Mouse (Mus musculus) embryonic facial prominence, embryonic 11.5 days (tissue): ENCODE measurements around the gene Thop1. TPM values are rescaled to one million over a fixed set of nuclear protein-coding genes. Genes with fewer than 3 reads are reported as not detected.
A peak's percentile ranks its signal among the peaks of the same experiment; 100 is the strongest.

Experiments
- ATAC-seq: fragments of 200-750 bp; cut with Nextera tagmentation; replicated peaks from 2 replicates; pipeline ENCODE4 v1.8.0; 2017; ENCODE audit warnings: low read depth; ENCODE audit not compliant: insufficient number of reproducible peaks, low FRiP score, low TSS enrichment
- DNase-seq: peaks from one replicate; pipeline ENCODE4 v3.0.0-alpha.2; 2015; ENCODE audit warnings: low spot score
- H3K27ac ChIP-seq: fragments of 300-500 bp; sonication (generic); replicated peaks from 2 replicates; pipeline ENCODE4 v1.5.1; 2014; ENCODE audit warnings: mild to moderate bottlenecking, low read depth, low read length, control low read depth
- H3K27me3 ChIP-seq: fragments of 300-500 bp; sonication (generic); 2 replicates; pipeline ENCODE4 v1.6.1; 2014; ENCODE audit warnings: mild to moderate bottlenecking, low read length, moderate library complexity, mixed read lengths; ENCODE audit not compliant: control insufficient read depth, insufficient read depth
- H3K36me3 ChIP-seq: fragments of 300-500 bp; sonication (generic); replicated peaks from 2 replicates; pipeline ENCODE4 v1.6.1; 2014; ENCODE audit warnings: low read depth, mild to moderate bottlenecking, low read length, moderate library complexity, mixed read lengths; ENCODE audit not compliant: control insufficient read depth, insufficient read depth
- H3K4me1 ChIP-seq: fragments of 300-500 bp; sonication (generic); 2 replicates; pipeline ENCODE4 v1.6.1; 2014; ENCODE audit warnings: low read length, mixed read lengths; ENCODE audit not compliant: control insufficient read depth, insufficient read depth
- H3K4me2 ChIP-seq: fragments of 300-500 bp; sonication (generic); 2 replicates; pipeline ENCODE4 v1.6.1; 2014; ENCODE audit warnings: low read depth, mild to moderate bottlenecking, control low read depth, low read length, moderate library complexity
- H3K4me3 ChIP-seq: fragments of 300-500 bp; sonication (generic); 2 replicates; pipeline ENCODE4 v1.5.1; 2014; ENCODE audit warnings: low read depth, low read length, control low read depth
- H3K9ac ChIP-seq: fragments of 300-500 bp; sonication (generic); replicated peaks from 2 replicates; pipeline ENCODE4 v1.6.1; 2014; ENCODE audit warnings: mild to moderate bottlenecking, control low read depth, low read length
- H3K9me3 ChIP-seq: fragments of 300-500 bp; sonication (generic); replicated peaks from 2 replicates; pipeline ENCODE4 v1.6.1; 2016; ENCODE audit warnings: mild to moderate bottlenecking, low read length, inconsistent platforms, mixed read lengths; ENCODE audit not compliant: control insufficient read depth
- WGBS: fragments of 180-500 bp; shearing (Covaris S2); extraction: QIAGEN DNeasy Blood & Tissue Kit; methylation state at CpG from one replicate; pipeline ENCODE4 v1.1.7; 2014; 5-methylcytosine and 5-hydroxymethylcytosine counted together
- polyA plus RNA-seq: library from polyadenylated mRNA; unstranded; fragments of >200 nt; fragmentation: Nextera tagmentation; extraction: Ambion mirVana; gene quantifications from 2 replicates; pipeline ENCODE4 v1.2.1, GENCODE M21; 2014

Thop1 gene
- polyA plus RNA-seq, 1 experiment from 2014 or later, result 56.3 TPM

DNA sequence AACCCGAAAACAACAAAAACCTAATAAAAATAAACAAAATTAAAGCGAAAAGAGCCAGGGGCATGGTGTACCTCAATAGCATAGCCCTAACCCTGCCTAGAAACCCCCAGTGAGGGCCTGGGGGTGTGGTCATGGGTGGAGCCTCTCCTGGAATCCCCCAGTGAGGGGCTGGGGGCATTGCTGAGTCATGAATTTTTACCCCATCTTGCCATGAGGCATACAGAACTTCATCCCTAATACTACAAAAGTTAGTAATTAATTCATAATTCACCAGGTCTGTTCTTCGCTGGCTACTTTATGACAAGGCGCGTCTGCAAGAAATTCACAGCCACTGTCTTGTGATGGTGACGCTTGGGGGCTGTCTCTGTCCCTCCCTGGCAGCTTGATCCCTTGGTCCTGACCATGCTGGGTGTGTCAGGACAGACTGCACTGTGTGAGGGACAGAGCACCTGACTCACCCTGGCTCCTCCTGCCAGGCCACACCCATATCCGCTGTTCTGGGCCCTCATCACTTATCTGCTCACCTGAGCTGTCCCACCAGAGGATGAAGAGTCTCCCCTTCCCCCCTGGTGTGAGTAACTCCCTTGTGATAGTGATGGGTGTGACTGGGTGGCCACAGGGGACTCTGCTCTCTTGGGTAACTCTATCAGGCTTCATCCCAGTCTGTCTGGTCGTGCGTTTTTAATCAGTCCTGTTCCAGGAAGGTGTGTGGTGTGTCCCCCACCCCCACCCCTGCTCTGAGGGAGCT is 25.3 kb downstream of the Thop1 start:
- no peak overlapping the region for H3K27ac ChIP-seq
- H3K9me3 ChIP-seq, result no peaks in the 10 kb centered on the region
- no peak overlapping the region for H3K9ac ChIP-seq
- H3K4me1 ChIP-seq, result no peaks in the 10 kb centered on the region
- ATAC-seq (no peak), DNase-seq (no peak)
- no peaks in the 10 kb centered on the region; the same call in 1 of the 2 replicates for H3K27me3 ChIP-seq
- H3K4me3 ChIP-seq, result no peak overlapping the region
- no peak overlapping the region for H3K4me2 ChIP-seq
- H3K36me3 ChIP-seq, result no peaks in the 10 kb centered on the region
- 65% methylated on average over 9 of the region's 9 CpGs for WGBS

DNA sequence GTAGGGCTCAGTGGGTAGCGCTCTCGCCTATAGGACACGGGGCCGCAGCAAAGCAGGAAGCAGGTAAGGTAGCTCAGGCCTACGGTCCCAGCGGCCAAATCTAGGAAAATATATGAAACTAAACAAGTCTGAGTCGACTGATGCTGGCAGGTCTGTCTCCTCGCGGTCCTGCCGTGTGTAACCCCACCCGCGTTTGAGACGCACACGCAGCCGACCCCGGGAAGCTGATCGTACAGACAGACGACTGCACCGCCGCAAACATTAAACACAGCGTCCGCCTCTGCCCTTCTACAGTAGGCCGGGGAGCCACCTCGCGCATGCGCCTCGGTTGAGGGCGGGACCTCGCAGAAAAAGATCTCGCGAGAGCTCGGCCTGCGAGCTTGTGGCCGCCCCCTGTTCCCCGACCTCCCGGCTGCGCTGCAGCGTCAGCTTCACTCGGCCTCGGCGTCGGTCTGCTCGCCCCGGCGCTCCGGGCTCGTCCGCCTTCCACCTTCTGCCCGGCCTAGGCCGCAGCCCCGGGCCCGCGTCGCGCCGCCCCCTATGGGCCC is 35.8 kb downstream of the Thop1 start, which contains the start of gene Map2k2:
Gene Map2k2 (plus strand): TSS at position 351 of the 548 bp plus-strand sequence.
- DNase-seq (peak; percentile 98), ATAC-seq (peak; percentile 87)
- Histone ChIP-seq H3K27ac (peak within 1 kb of the TSS; percentile 99), H3K9me3 (no peaks in the 10 kb centered on the region), H3K4me2 (peak within 1 kb of the TSS; percentile 76), H3K4me1 (peaks cover 5% of the 10 kb centered on the region), H3K9ac (peak within 1 kb of the TSS; percentile 96), H3K4me3 (peak within 1 kb of the TSS; percentile 97), H3K36me3 (peaks cover 18% of the 10 kb centered on the region), H3K27me3 (no peaks in the 10 kb centered on the region)
- WGBS, result under 1% methylated on average over 56 of the region's 56 CpGs

DNA sequence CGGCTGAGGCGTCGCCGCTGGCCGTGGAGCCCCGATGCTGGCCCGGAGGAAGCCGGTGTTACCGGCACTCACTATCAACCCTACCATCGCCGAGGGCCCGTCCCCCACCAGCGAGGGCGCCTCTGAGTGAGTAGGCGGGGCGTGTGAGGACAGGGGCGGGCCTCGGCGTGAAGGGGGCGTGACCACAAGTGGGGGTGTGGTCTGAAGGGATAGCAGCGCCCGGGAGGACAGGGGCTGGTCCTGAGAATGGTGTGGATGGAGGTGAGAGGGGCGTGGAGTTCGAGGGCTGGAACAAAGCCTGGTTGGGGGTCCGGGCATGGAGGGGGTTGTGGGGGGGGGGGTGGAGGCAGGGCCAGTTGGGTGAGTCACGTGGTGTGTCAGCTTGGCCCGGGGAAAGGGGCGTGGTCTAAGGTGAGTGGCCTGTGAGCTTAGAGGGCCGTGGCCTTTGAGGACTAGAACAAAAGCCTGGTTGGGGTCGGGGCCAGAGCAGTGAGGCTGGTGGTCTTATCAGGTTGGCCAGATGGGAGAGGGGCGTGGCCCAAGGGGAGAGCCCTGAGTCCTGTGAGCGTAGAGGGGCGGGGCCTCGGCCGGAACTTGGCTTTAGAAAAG is 36.4 kb downstream of the Thop1 start:
- Histone ChIP-seq H3K9me3 (no peaks in the 10 kb centered on the region), H3K9ac (peak overlapping the region; percentile 96), H3K27ac (peak overlapping the region; percentile 99), H3K4me2 (peak overlapping the region; percentile 76), H3K4me1 (peaks cover 5% of the 10 kb centered on the region), H3K36me3 (peaks cover 22% of the 10 kb centered on the region), H3K27me3 (no peaks in the 10 kb centered on the region), H3K4me3 (peak overlapping the region; percentile 97)
- peak; percentile 87 for DNase-seq
- peak; percentile 81 for ATAC-seq
- WGBS, result under 1% methylated on average over 35 of the region's 35 CpGs

DNA sequence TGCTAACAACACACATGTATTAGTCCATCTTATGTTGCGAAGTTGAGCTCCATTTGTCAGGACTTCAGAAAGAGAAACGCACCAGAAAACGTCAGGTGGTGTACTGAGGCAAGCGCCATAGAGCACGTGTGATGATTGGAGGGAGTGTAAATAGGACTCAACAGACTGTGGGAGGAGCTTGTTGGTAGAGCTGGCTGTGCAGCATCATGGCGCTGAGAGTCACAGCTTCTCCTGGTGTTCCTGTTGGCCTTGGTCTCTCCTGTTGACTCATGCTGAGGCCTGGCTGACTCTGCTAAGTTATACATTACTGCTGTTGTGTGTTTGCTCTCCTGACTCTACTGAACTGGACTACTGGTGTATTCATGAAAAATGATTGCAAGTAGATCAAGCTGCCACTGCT is 43.1 kb downstream of the Thop1 start:
- no peak overlapping the region for H3K9ac ChIP-seq
- 96% methylated on average over 6 of the region's 6 CpGs for WGBS
- no peak for ATAC-seq

DNA sequence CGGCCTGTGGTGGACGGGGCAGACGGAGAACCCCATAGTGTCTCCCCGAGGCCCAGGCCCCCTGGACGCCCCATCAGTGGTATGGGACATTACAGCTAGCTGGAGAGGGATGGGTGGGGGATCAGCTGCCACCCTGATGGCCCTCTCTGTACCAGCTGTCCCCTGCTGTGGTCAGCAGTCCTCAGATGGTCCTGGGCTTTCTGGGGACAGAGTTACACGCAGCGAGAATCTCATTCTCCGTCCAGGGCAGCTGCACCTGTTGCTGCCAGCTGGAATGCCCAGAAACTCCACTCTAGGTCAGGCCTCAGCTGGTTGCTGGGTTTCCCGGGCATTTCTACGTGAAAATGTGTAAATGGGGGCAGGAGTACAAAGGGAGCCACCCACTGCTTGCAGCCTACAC is 49.8 kb downstream of the Thop1 start:
- Histone ChIP-seq H3K4me3 (no peak overlapping the region), H3K9me3 (no peaks in the 10 kb centered on the region), H3K4me2 (no peak overlapping the region), H3K36me3 (peaks cover 40% of the 10 kb centered on the region), H3K27ac (no peak overlapping the region), H3K9ac (no peak overlapping the region), H3K4me1 (no peaks in the 10 kb centered on the region), H3K27me3 (no peaks in the 10 kb centered on the region)
- DNase-seq, result no peak
- no peak for ATAC-seq
- 92% methylated on average over 10 of the region's 10 CpGs for WGBS

More for the DNA sequence above, 43.1 kb downstream of the Thop1 start:
- no peak overlapping the region for H3K4me2 ChIP-seq
- H3K27ac ChIP-seq, result no peak overlapping the region
- no peak for DNase-seq
- no peaks in the 10 kb centered on the region for H3K9me3 ChIP-seq
- no peaks in the 10 kb centered on the region for H3K27me3 ChIP-seq
- peaks cover 44% of the 10 kb centered on the region for H3K36me3 ChIP-seq
- H3K4me1 ChIP-seq, result no peaks in the 10 kb centered on the region
- no peak overlapping the region for H3K4me3 ChIP-seq

DNA sequence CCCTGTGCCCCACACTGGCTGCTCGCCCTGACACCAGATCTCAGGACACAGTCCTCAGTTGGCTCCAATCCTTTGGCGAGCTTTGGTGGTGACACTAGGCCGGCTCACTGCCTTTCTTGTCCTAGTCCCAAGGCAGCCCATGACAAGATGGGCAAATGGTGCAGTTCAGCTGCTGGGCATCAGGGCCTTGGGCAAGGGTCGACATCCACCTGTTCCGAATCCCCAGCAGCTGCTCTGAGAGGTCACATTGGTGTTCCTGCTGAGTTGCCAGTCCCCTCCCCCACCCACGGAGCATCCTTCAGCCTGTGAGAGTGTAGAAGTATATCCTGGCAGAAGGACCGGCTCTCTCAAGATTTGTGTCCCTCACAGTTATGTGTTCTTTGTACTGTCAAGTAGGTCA is 50.8 kb downstream of the Thop1 start:
- Histone ChIP-seq H3K9me3 (no peaks in the 10 kb centered on the region), H3K4me2 (no peak overlapping the region), H3K9ac (no peak overlapping the region), H3K36me3 (peaks cover 31% of the 10 kb centered on the region), H3K27ac (no peak overlapping the region), H3K4me3 (no peak overlapping the region), H3K4me1 (no peaks in the 10 kb centered on the region), H3K27me3 (no peaks in the 10 kb centered on the region)
- 86% methylated on average over 7 of the region's 7 CpGs for WGBS
- DNase-seq (no peak), ATAC-seq (no peak)

DNA sequence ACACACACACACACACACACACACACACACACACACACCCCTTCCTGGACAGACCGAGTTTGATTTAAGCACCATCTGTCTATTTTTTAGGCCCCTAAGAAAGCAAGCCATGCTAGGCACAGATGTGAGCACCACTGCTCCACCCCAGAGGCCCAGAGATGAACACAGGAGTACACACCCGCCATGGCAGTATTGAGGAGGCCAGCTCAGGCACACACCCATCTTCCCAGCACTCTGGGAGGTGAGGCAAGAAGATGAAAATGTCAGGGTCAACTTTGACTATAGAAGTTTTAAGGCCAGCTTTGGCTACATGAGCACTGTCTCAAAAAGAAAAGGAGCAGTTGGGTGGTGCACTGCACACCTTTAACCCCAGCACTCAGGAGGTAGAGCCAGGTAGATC is 53.1 kb downstream of the Thop1 start:
- WGBS, result 88% methylated on average over 2 of the region's 2 CpGs
- no peak for DNase-seq
- H3K36me3 ChIP-seq, result peaks cover 24% of the 10 kb centered on the region

DNA sequence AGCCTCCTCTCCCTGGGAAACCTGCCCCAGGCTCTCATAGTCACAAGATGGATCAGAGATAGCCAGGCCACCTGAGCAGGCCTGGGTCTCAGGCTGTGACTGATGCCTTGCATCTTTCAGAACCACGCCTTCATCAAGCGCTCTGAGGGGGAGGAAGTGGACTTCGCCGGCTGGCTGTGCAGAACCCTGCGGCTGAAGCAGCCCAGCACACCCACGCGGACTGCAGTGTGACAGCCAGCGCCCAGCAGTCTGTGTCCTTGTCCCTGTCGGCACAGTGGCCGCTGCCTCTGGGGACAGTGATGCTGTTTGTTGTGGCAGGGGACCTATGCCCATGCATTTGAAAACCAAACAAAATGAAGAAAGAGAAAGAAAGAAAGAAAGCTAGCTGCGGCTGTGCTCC is 53.7 kb downstream of the Thop1 start:
- ATAC-seq (no peak), DNase-seq (no peak)
- H3K27ac ChIP-seq, result no peak overlapping the region
- H3K9ac ChIP-seq, result no peak overlapping the region
- H3K4me1 ChIP-seq, result no peaks in the 10 kb centered on the region
- H3K27me3 ChIP-seq, result no peaks in the 10 kb centered on the region
- H3K36me3 ChIP-seq, result peaks cover 24% of the 10 kb centered on the region
- 89% methylated on average over 11 of the region's 11 CpGs for WGBS
- no peak overlapping the region for H3K4me2 ChIP-seq
- no peak overlapping the region for H3K4me3 ChIP-seq
- no peaks in the 10 kb centered on the region for H3K9me3 ChIP-seq

More for the DNA sequence above, 53.1 kb downstream of the Thop1 start:
- H3K9me3 ChIP-seq, result no peaks in the 10 kb centered on the region
- H3K27me3 ChIP-seq, result no peaks in the 10 kb centered on the region
- no peak overlapping the region for H3K4me2 ChIP-seq
- H3K4me3 ChIP-seq, result no peak overlapping the region
- no peak overlapping the region for H3K9ac ChIP-seq
- no peak for ATAC-seq
- H3K4me1 ChIP-seq, result no peaks in the 10 kb centered on the region
- H3K27ac ChIP-seq, result no peak overlapping the region
